Mouse (Mus musculus): ENCODE data around the gene Olfr543.

DNA sequence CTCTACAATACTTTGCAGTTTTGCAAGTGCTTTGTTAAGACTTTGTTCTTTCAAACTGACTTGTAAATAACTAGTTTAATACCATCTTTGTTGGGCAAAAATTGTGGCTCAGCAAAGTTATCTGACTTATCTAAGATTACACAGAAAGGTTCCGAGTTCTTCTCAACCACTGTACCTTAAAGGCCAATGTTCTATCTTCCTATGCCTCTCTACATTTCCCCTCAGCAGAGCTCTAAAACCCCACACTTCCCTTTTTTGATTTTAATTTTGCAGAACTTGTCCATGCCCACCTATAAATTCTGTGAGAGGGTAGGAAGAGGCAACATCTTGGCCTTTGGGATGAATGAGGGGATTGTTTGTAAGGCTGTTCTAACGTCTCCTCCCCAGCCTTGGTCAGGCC is 47.1 kb downstream of the Olfr543 start:
- TF ChIP-seq POLR2A (IDR thresholded peaks at IDR 0.05; ENCODE audit: borderline replicate concordance, extremely low read depth, low read depth, low read length) (no peak), CTCF (IDR thresholded peaks at IDR 0.05; ENCODE audit: insufficient read depth, low read length) (no peak)

Measured in lung, adult 2 months (tissue).